Mouse (Mus musculus) stomach, embryonic 15.5 days (tissue): ENCODE measurements around the gene Pttg1ip. TPM values are rescaled to one million over a fixed set of nuclear protein-coding genes. Genes with fewer than 3 reads are reported as not detected.

Experiments
- ATAC-seq: fragments of 200-750 bp; cut with Nextera tagmentation; 2 replicates; pipeline ENCODE4 v1.8.0; 2017; ENCODE audit warnings: low read depth, moderate number of reproducible peaks, moderate TSS enrichment; ENCODE audit not compliant: insufficient read depth, low FRiP score
- H3K27ac ChIP-seq: fragments of 300-500 bp; sonication (generic); 2 replicates; pipeline ENCODE4 v1.5.1; 2015; ENCODE audit warnings: mild to moderate bottlenecking, inconsistent platforms
- H3K27me3 ChIP-seq: fragments of 300-500 bp; sonication (generic); replicated peaks from 2 replicates; pipeline ENCODE4 v1.6.1; 2015; ENCODE audit warnings: inconsistent platforms
- H3K36me3 ChIP-seq: fragments of 300-500 bp; sonication (generic); 2 replicates; pipeline ENCODE4 v1.6.1; 2015; ENCODE audit warnings: inconsistent platforms
- H3K4me1 ChIP-seq: fragments of 300-500 bp; sonication (generic); 2 replicates; pipeline ENCODE4 v1.6.1; 2015; ENCODE audit warnings: inconsistent platforms
- H3K4me2 ChIP-seq: fragments of 300-500 bp; sonication (generic); 2 replicates; pipeline ENCODE4 v1.6.1; 2015; ENCODE audit warnings: mild to moderate bottlenecking, inconsistent platforms
- H3K4me3 ChIP-seq: fragments of 300-500 bp; sonication (generic); replicated peaks from 2 replicates; pipeline ENCODE4 v1.5.1; 2015; ENCODE audit warnings: inconsistent platforms
- H3K9ac ChIP-seq: fragments of 300-500 bp; sonication (generic); 2 replicates; pipeline ENCODE4 v1.6.1; 2015; ENCODE audit warnings: inconsistent platforms
- H3K9me3 ChIP-seq: fragments of 300-500 bp; sonication (generic); 2 replicates; pipeline ENCODE4 v1.6.1; 2016; ENCODE audit warnings: inconsistent platforms
- WGBS: fragments of 180-500 bp; shearing (Covaris S2); methylation state at CpG from one replicate; pipeline ENCODE4 v1.1.7; 2015; 5-methylcytosine and 5-hydroxymethylcytosine counted together
- polyA plus RNA-seq: library from polyadenylated mRNA; unstranded; fragments of >200 nt; fragmentation: Nextera tagmentation; extraction: Ambion mirVana; gene quantifications from 2 replicates; pipeline ENCODE4 v1.2.1, GENCODE M21; 2015

Gene Pttg1ip
- polyA plus RNA-seq, 1 experiment from 2014 or later, result 174 TPM

DNA sequence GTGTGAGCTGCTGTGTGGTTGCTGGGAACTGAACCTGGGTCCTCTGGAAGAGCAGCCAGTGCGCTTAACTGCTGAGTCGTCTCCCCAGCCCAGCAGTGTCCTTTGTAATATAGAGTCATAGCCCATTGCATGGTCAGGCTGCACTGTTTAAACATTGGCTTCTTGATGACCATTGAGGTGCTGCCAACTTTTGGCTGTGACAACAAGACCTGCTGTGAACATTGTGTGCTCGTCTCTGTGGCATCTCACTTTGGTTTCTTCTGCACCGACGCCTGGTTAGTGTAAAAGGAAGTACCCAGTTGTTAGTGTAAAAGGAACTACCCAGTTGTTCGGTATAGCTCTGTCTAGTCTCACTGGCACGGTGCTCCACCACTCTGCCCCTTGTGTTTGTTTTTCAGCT is 45.1 kb downstream of the Pttg1ip start:
- no peak for ATAC-seq
- peaks cover 26% of the 10 kb centered on the region for H3K4me1 ChIP-seq
- H3K27ac ChIP-seq, result no peak overlapping the region
- no peak overlapping the region for H3K4me3 ChIP-seq
- H3K4me2 ChIP-seq, result no peak overlapping the region
- H3K9ac ChIP-seq, result no peak overlapping the region
- 67% methylated on average over 7 of the region's 7 CpGs for WGBS
- peaks cover 5% of the 10 kb centered on the region for H3K36me3 ChIP-seq
- no peaks in the 10 kb centered on the region for H3K27me3 ChIP-seq
- H3K9me3 ChIP-seq, result no peaks in the 10 kb centered on the region

DNA sequence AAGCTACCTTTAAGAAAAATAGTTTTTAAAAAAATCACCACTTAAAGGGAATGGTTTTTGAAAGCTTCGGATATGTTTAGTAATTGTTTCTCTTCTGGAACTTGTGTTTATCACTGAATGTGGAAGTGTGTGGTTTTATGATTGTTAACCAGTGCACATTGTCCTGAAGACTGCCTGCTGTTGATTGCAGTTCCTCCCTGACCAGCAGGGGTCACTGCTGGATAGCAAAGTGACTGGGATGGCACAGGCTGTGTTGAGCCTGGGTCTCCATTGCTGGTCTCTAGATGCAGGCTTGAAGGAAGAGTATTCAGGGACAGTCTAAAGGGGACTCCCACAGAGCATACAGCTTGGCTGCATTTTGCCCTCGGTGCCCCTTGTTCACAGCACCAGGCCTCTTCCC is 46.0 kb downstream of the Pttg1ip start:
- Histone ChIP-seq H3K27me3 (no peaks in the 10 kb centered on the region), H3K36me3 (peaks cover 6% of the 10 kb centered on the region), H3K4me1 (peaks cover 22% of the 10 kb centered on the region), H3K4me2 (no peak overlapping the region), H3K4me3 (no peak overlapping the region), H3K9ac (no peak overlapping the region), H3K27ac (no peak overlapping the region), H3K9me3 (no peaks in the 10 kb centered on the region)
- peak; percentile 51; the same call in 1 of the 2 replicates for ATAC-seq
- 35% methylated on average over 2 of the region's 2 CpGs for WGBS

DNA sequence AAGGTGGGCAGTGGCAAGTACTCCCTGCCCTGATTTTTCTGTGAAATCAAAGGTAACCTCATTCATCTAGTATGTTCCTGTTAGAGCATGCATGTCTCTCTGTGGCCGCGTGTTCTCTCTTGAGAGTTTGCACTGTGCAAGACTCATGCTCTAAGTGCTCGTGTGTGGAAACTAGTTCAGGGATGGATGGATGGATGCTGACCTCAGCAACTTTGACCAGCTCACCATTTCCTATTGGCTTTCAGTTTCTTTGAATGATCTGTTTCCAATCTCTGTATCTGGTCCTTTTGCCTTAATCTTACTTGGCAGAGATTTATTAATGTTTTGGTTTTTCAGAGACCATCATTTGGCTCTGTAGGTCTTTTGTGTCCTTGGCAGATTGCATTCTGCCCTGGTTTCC is 47.6 kb downstream of the Pttg1ip start:
- ATAC-seq, result no peak
- H3K4me3 ChIP-seq, result no peak overlapping the region
- H3K9me3 ChIP-seq, result no peaks in the 10 kb centered on the region
- H3K27ac ChIP-seq, result no peak overlapping the region
- no peak overlapping the region for H3K4me2 ChIP-seq
- peaks cover 13% of the 10 kb centered on the region for H3K36me3 ChIP-seq
- 76% methylated on average over 3 of the region's 3 CpGs for WGBS
- peaks cover 16% of the 10 kb centered on the region for H3K4me1 ChIP-seq
- no peaks in the 10 kb centered on the region for H3K27me3 ChIP-seq
- H3K9ac ChIP-seq, result no peak overlapping the region

DNA sequence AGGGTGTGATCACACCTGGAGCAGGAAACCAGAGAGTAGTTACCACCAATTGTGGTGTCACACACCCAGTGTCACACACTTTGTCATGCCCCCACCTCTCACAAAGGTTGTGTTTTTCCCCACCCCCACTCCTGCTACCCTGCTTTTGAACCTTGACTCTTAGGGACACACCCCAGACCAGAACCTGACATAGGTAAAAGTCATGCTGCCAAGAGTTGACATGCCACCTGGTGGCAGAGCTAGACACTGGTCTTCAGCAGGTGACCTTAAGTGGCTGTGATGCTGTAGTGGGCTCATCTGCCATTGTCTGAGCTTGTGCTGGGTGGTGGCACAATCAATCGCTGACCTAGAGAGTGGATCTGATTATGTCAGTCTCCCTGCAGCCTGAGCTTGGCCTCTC is 48.5 kb downstream of the Pttg1ip start:
- no peaks in the 10 kb centered on the region for H3K27me3 ChIP-seq
- no peak overlapping the region for H3K4me2 ChIP-seq
- H3K4me1 ChIP-seq, result peaks cover 13% of the 10 kb centered on the region
- no peak overlapping the region for H3K4me3 ChIP-seq
- 92% methylated on average over 1 of the region's 1 CpGs for WGBS
- H3K9ac ChIP-seq, result no peak overlapping the region
- H3K27ac ChIP-seq, result no peak overlapping the region
- H3K9me3 ChIP-seq, result no peaks in the 10 kb centered on the region
- ATAC-seq, result no peak
- peaks cover 13% of the 10 kb centered on the region for H3K36me3 ChIP-seq

DNA sequence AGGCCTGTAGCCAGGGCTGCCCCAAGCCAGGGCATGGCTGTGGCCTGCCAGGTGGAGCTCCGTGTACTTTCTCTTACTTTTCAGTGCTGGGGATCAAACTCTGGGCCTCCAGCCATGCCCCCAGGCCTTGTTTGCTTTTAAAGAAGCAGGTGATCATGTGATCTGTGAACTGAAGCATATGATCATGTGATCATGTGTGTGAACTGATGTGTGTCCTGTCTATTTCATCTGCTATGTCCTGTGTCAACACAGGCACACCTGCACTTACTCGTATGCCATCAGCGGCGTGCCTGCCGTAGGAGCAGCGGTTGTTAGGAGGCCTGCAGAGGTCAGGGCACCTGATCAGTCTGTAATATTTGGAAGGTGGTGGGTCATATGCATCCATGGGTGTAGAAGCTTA is 52.5 kb downstream of the Pttg1ip start:
- peaks cover 27% of the 10 kb centered on the region for H3K36me3 ChIP-seq
- H3K9me3 ChIP-seq, result no peaks in the 10 kb centered on the region
- H3K27me3 ChIP-seq, result no peaks in the 10 kb centered on the region
- ATAC-seq, result peak; percentile 63
- H3K9ac ChIP-seq, result no peak overlapping the region
- H3K27ac ChIP-seq, result no peak overlapping the region
- no peak overlapping the region for H3K4me2 ChIP-seq
- H3K4me1 ChIP-seq, result peaks cover 14% of the 10 kb centered on the region; the same call in 1 of the 2 replicates
- H3K4me3 ChIP-seq, result no peak overlapping the region
- WGBS, result 71% methylated on average over 6 of the region's 6 CpGs

DNA sequence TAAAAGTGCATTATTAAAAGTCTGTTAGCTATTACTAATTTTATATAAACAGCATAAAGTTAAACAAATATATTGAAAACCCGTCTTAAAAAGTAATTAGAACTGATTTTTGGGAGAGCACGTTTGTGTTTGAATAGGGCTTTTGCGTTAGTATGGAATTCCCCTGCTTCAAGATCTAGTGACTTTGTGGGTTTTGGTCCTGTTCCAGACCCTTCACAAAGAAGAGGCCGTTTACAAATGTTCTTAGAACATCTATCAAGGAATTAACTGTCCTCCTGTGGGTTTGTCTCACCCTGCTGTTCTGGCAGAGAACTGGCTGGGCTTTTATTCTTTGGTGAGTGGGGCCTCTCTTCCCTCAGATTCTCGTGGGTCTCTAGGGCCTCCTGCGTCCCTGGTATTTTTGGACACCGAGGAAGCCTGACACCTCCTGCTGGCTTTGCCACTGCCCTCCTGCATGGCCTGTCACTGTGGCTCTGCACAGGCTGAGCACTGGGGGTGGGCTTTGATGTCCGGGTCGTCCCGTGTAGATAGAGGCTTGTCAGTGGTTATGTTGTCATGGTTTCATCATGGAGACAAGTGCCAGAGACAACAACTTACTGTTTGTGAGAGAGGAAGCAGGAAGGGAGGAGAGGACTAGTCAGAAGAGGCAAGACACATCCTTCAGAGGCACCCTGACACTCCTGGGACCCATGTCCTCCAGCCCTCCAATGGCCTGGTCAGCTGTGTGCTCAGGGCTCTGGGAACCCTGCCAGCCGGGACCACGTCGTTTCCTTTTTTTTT is 53.1 kb downstream of the Pttg1ip start:
- no peak overlapping the region for H3K4me3 ChIP-seq
- peaks cover 14% of the 10 kb centered on the region; the same call in 1 of the 2 replicates for H3K4me1 ChIP-seq
- peaks cover 27% of the 10 kb centered on the region for H3K36me3 ChIP-seq
- 55% methylated on average over 13 of the region's 13 CpGs for WGBS
- ATAC-seq, result no peak; the same call in 1 of the 2 replicates
- peak overlapping the region; percentile 17; the same call in 1 of the 2 replicates for H3K27ac ChIP-seq
- H3K9ac ChIP-seq, result no peak overlapping the region
- H3K9me3 ChIP-seq, result no peaks in the 10 kb centered on the region
- H3K27me3 ChIP-seq, result no peaks in the 10 kb centered on the region
- no peak overlapping the region for H3K4me2 ChIP-seq

DNA sequence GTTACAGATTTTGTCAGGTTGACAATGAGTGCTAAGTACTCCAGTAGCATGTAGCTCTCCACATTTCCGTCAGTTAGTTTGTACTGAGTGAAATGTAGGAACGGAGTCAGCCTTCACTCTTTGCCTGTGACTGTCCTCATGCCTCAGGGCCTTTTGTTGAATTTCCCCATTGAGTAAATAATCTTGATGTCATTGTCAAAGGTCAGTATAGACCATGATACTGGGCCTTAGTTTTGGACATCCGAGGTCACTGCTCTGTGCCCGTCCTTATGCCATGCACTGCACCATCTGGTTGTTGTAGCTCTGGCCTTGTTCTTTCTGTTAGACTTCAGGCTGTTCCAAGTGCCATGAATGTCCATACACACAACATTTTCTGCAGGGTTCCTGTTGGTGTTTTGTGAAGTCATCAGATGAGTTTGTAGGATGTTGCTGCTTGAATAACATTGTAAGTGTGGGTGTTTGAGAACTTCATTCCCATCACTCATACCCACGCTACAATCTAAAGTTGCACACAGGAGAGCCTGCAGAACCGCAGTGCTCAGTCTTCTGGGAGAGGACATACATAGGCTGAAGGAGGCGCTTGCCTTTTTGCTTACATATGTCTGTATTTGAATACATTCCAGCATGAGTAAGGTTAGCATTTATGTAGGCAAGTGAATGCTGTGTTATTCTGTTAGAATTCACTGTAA is 54.9 kb downstream of the Pttg1ip start:
- ATAC-seq, result no peak
- Histone ChIP-seq H3K4me1 (peaks cover 14% of the 10 kb centered on the region; the same call in 1 of the 2 replicates), H3K36me3 (peaks cover 28% of the 10 kb centered on the region), H3K9ac (no peak overlapping the region), H3K4me2 (no peak overlapping the region), H3K27ac (no peak overlapping the region), H3K9me3 (no peaks in the 10 kb centered on the region), H3K27me3 (no peaks in the 10 kb centered on the region), H3K4me3 (no peak overlapping the region)
- WGBS, result 87% methylated on average over 7 of the region's 7 CpGs

DNA sequence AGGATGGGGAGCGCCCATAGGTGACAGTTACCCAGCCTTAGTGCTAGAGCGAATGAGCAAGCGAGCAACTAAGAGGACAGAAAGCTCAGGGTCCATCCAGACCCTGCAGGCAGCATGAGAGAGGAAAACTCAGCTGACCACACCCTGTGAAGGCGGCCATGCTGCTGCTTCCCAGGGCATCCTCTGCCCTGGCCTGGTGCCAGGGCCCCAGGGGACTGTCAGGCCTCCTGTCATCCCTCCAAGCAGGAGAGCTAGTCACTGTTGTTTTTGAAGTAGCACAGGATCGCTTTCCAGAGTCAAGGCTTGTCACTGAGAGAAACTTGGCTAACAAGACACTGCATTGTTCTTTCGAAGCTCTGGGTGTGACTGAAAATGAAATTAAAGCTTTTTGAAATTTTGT is 57.4 kb downstream of the Pttg1ip start:
- Histone ChIP-seq H3K9ac (no peak overlapping the region), H3K36me3 (peaks cover 39% of the 10 kb centered on the region), H3K4me1 (0 out of 2 replicates have a peak, but pooled peaks cover 12% of the 10 kb centered on the region), H3K4me3 (no peak overlapping the region), H3K4me2 (no peak overlapping the region), H3K27me3 (no peaks in the 10 kb centered on the region), H3K9me3 (no peaks in the 10 kb centered on the region), H3K27ac (no peak overlapping the region)
- 76% methylated on average over 6 of the region's 6 CpGs for WGBS
- ATAC-seq, result no peak

DNA sequence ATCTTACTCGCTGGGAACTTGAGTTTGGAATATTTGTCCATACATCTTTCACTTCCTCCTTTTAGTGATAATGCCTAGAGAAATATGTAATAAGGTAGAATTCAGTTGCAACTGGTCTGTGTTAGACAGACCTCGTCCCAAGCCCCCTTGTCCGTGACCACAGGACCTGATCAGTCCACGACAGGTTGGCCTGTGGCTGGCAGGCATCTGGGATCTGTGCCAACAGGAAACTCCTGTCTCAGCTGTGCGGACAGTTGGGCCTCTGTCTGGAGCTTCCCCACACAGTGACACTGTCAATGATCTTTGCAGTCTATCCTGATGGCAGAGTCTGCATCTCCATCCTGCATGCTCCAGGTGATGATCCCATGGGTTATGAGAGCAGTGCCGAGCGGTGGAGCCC is 61.6 kb downstream of the Pttg1ip start:
- no peak overlapping the region for H3K4me3 ChIP-seq
- H3K9me3 ChIP-seq, result no peaks in the 10 kb centered on the region
- peaks cover 47% of the 10 kb centered on the region for H3K36me3 ChIP-seq
- H3K9ac ChIP-seq, result no peak overlapping the region
- H3K4me2 ChIP-seq, result no peak overlapping the region
- ATAC-seq, result no peak
- H3K27me3 ChIP-seq, result no peaks in the 10 kb centered on the region
- no peak overlapping the region for H3K27ac ChIP-seq
- H3K4me1 ChIP-seq, result 0 out of 2 replicates have a peak, but pooled peaks cover 5% of the 10 kb centered on the region
- WGBS, result 72% methylated on average over 7 of the region's 7 CpGs

DNA sequence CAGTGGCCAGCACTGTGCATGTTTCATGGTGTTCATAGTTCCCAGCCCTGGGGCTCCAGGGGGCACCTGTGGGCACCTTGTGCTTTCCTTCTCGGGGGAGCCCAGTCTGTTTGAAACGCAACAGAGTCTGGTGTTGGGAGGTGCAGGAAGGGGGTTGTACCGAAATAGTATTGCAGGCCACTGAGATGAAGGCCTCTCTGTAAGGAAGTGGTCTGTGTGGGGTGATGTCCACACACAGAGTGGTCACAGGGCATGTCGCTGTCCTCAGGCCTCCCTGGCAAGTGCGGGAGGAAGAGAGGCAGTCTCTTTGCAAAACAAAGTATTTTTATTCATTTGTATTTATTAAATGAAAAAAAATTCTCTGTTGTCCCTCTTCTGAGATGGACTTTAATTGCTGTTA is 64.1 kb downstream of the Pttg1ip start:
- H3K9ac ChIP-seq, result no peak overlapping the region
- no peaks in the 10 kb centered on the region for H3K27me3 ChIP-seq
- H3K9me3 ChIP-seq, result no peaks in the 10 kb centered on the region
- H3K4me1 ChIP-seq, result no peaks in the 10 kb centered on the region
- WGBS, result 88% methylated on average over 5 of the region's 5 CpGs
- H3K4me3 ChIP-seq, result no peak overlapping the region
- H3K4me2 ChIP-seq, result no peak overlapping the region
- ATAC-seq, result no peak
- peaks cover 47% of the 10 kb centered on the region for H3K36me3 ChIP-seq
- H3K27ac ChIP-seq, result no peak overlapping the region

DNA sequence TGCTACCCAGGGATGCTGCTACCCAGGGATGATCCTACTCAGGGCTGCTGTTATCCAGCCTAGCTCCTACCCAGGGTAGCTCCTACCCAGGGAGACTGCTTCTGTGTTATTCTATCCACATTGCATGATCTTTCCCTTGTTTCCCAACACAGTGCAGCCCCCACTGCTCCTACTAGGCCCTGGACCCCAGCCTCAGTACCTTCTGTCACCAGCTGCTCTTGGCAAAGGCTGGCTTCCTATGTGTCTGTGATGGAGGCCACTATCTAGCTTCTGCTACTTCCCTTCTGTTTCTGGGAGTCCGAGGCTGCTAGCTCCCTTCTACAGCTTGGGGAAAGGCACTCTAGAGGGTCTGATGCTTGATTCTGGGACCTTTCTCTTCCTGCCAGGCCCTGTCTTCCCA is 65.9 kb downstream of the Pttg1ip start:
- ATAC-seq, result no peak
- Histone ChIP-seq H3K9ac (no peak overlapping the region), H3K27me3 (no peaks in the 10 kb centered on the region), H3K9me3 (no peaks in the 10 kb centered on the region), H3K36me3 (peaks cover 35% of the 10 kb centered on the region), H3K4me1 (no peaks in the 10 kb centered on the region), H3K4me2 (no peak overlapping the region), H3K27ac (no peak overlapping the region), H3K4me3 (no peak overlapping the region)
- 72% methylated on average over 1 of the region's 1 CpGs for WGBS

DNA sequence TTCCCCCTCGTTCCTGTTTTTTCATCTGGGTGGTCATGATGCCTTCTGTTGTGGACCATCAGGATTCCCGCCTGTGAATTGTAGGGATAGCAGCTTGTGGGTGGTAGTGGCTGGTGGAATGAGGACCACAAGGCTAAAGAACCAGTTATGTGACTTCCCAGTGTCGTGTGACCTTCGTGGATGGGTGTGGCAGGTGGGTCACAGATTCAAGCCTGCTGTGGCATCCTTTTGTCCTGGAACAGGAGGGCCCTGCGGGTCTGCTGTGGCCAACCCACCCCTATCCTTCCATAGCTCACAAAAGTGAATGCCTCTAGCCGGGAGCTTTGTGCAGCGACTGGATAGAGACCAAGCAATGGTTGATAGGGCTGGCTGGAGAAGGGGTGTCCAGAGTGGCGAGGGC is 66.4 kb downstream of the Pttg1ip start:
- 82% methylated on average over 8 of the region's 8 CpGs for WGBS
- Histone ChIP-seq H3K4me3 (no peak overlapping the region), H3K27ac (no peak overlapping the region), H3K27me3 (no peaks in the 10 kb centered on the region), H3K4me1 (no peaks in the 10 kb centered on the region), H3K9me3 (no peaks in the 10 kb centered on the region), H3K4me2 (no peak overlapping the region), H3K36me3 (peaks cover 32% of the 10 kb centered on the region), H3K9ac (no peak overlapping the region)
- no peak for ATAC-seq
